ENCODE assay signal across 14 mouse cellular contexts in genomic region chr16:18413032-18413816, GRCm38 (mm10). TPM values are rescaled to one million over a fixed set of nuclear protein-coding genes. Genes with fewer than 3 reads are reported as not detected.
A peak's percentile ranks its signal among the peaks of the same experiment; 100 is the strongest.
DNase-seq lines count a peak whose midpoint lies in the region; ATAC-seq lines count a peak whose summit lies in the region.
"Had no signal": no experiment of that assay in that cellular context is flagged by ENCODE, and none has a peak within 500 bp of the region (broad histone marks: within the 10 kb centered on the region; RNA-seq: fewer than 3 reads in every experiment).

No protein-coding gene starts in this region.

- H3K4me3 ChIP-seq in kidney, embryonic 14.5 days (ENCODE audit: low read length): no peak overlapping the region
- H3K4me3 ChIP-seq in liver, embryonic 15.5 days (replicated peaks): no peak overlapping the region
- H3K4me3 ChIP-seq in midbrain, embryonic 14.5 days (replicated peaks; ENCODE audit: low read depth, low read length): no peak overlapping the region
- H3K4me3 ChIP-seq: embryonic facial prominence, embryonic 12.5 days; limb, embryonic 13.5 days had no signal

- H3K4me2 ChIP-seq in kidney, embryonic 14.5 days (replicated peaks; ENCODE audit: low read depth, low read length): no peak overlapping the region
- H3K4me2 ChIP-seq in liver, embryonic 15.5 days: no peak overlapping the region
- H3K4me2 ChIP-seq in midbrain, embryonic 14.5 days (ENCODE audit: low read length): no peak overlapping the region
- H3K4me2 ChIP-seq: embryonic facial prominence, embryonic 12.5 days; limb, embryonic 13.5 days had no signal

- H3K36me3 ChIP-seq in kidney, embryonic 14.5 days (ENCODE audit: control insufficient read depth, insufficient read depth, low read length): peaks cover 27% of the 10 kb centered on the region; the same call in 1 of the 2 replicates
- peaks cover 90% of the 10 kb centered on the region for H3K36me3 ChIP-seq in liver, embryonic 15.5 days (replicated peaks)
- H3K36me3 ChIP-seq in midbrain, embryonic 14.5 days (ENCODE audit: control insufficient read depth, insufficient read depth, low read length): peaks cover 37% of the 10 kb centered on the region

- H3K9me3 ChIP-seq in kidney, embryonic 14.5 days (ENCODE audit: control insufficient read depth, low read length): no peaks in the 10 kb centered on the region
- H3K9me3 ChIP-seq in liver, embryonic 15.5 days (replicated peaks): no peaks in the 10 kb centered on the region
- H3K9me3 ChIP-seq in midbrain, embryonic 14.5 days (ENCODE audit: control insufficient read depth, low read length): no peaks in the 10 kb centered on the region
- H3K9me3 ChIP-seq: limb, embryonic 13.5 days had no signal

- WGBS in kidney, embryonic 14.5 days: 87% methylated on average over 7 of the region's 7 CpGs
- 65% methylated on average over 7 of the region's 7 CpGs for WGBS in liver, embryonic 15.5 days (ENCODE audit: insufficient replicate concordance)
- 89% methylated on average over 7 of the region's 7 CpGs for WGBS in midbrain, embryonic 14.5 days

- H3K27me3 ChIP-seq in kidney, embryonic 14.5 days (ENCODE audit: control insufficient read depth, insufficient read depth, low read length): no peaks in the 10 kb centered on the region
- H3K27me3 ChIP-seq in liver, embryonic 15.5 days: no peaks in the 10 kb centered on the region
- no peaks in the 10 kb centered on the region for H3K27me3 ChIP-seq in midbrain, embryonic 14.5 days (ENCODE audit: control insufficient read depth, insufficient read depth, low read length)
- H3K27me3 ChIP-seq: embryonic facial prominence, embryonic 12.5 days; limb, embryonic 13.5 days had no signal

- no peak overlapping the region for H3K9ac ChIP-seq in kidney, embryonic 14.5 days (ENCODE audit: low read depth, low read length)
- no peak overlapping the region for H3K9ac ChIP-seq in liver, embryonic 15.5 days
- no peak overlapping the region for H3K9ac ChIP-seq in midbrain, embryonic 14.5 days (replicated peaks; ENCODE audit: low read length)
- H3K9ac ChIP-seq: embryonic facial prominence, embryonic 12.5 days; limb, embryonic 13.5 days had no signal

- peak; percentile 15 for DNase-seq in kidney, postnatal 10 days
- DNase-seq in urinary bladder, postnatal 10 days (ENCODE audit: low spot score): peak; percentile 5
- no peak for DNase-seq in urinary bladder, adult 18-20 months (ENCODE audit: low spot score in 2 of 2)
- no peak for DNase-seq in midbrain, embryonic 14.5 days
- DNase-seq in right cerebral cortex, postnatal 4 days: no peak
- DNase-seq in right cerebral cortex, postnatal 36 days (ENCODE audit: low spot score in 2 of 2): no peak
- DNase-seq: cerebellum, adult 9-11 months; gastrocnemius, postnatal 36 days; heart, postnatal 10 days had no signal

- no peak overlapping the region for H3K27ac ChIP-seq in kidney, embryonic 14.5 days (ENCODE audit: low read depth, low read length)
- peak overlapping the region; percentile 49 for H3K27ac ChIP-seq in liver, embryonic 15.5 days (replicated peaks)
- no peak overlapping the region for H3K27ac ChIP-seq in midbrain, embryonic 14.5 days (replicated peaks; ENCODE audit: low read depth, low read length)
- H3K27ac ChIP-seq: embryonic facial prominence, embryonic 12.5 days; limb, embryonic 13.5 days had no signal

- H3K4me1 ChIP-seq in kidney, embryonic 14.5 days (ENCODE audit: control insufficient read depth, insufficient read depth, low read length): peaks cover 29% of the 10 kb centered on the region; the same call in 1 of the 2 replicates
- peaks cover 43% of the 10 kb centered on the region for H3K4me1 ChIP-seq in liver, embryonic 15.5 days (replicated peaks)
- peaks cover 10% of the 10 kb centered on the region; the same call in 1 of the 2 replicates for H3K4me1 ChIP-seq in midbrain, embryonic 14.5 days (ENCODE audit: control insufficient read depth, insufficient read depth, low read length)

- no peak for ATAC-seq in kidney, embryonic 14.5 days (ENCODE audit: low FRiP score, low TSS enrichment)
- no peak for ATAC-seq in liver, embryonic 15.5 days (ENCODE audit: insufficient read depth)
- no peak for ATAC-seq in midbrain, embryonic 14.5 days (ENCODE audit: low FRiP score, low TSS enrichment)
- ATAC-seq: forebrain, embryonic 14.5 days had no signal

RNA-seq across cellular contexts. Expression of gene Txnrd2, which starts 13.0 kb away (rescaled TPM):
- polyA plus RNA-seq in kidney, embryonic 14.5 days (2014; fragmentation: Nextera tagmentation; extraction: Ambion mirVana): 21.9 and 23.6 TPM in 2 replicates
- 101 and 114 TPM in 2 replicates for polyA plus RNA-seq in liver, embryonic 15.5 days (2015; fragmentation: Nextera tagmentation; extraction: Ambion mirVana)
- 24.9 and 28.7 TPM in 2 replicates for polyA plus RNA-seq in midbrain, embryonic 14.5 days (2014; fragmentation: Nextera tagmentation; extraction: Ambion mirVana)

RNA-seq across cellular contexts. Expression of gene Comt, which starts 13.4 kb away (rescaled TPM):
- polyA plus RNA-seq in kidney, embryonic 14.5 days (2014; fragmentation: Nextera tagmentation; extraction: Ambion mirVana): 78.7 and 89.0 TPM in 2 replicates
- polyA plus RNA-seq in liver, embryonic 15.5 days (2015; fragmentation: Nextera tagmentation; extraction: Ambion mirVana): 87.6 and 94.1 TPM in 2 replicates
- 79.9 and 81.3 TPM in 2 replicates for polyA plus RNA-seq in midbrain, embryonic 14.5 days (2014; fragmentation: Nextera tagmentation; extraction: Ambion mirVana)

Comparison
In these comparisons a context has a peak if more than half of its experiments do, and no peak if none do; other contexts are left out.
1. DNase-seq: peak in kidney, postnatal 10 days (single experiment) and urinary bladder, postnatal 10 days (single experiment); none in urinary bladder, adult 18-20 months (0 of 2), midbrain, embryonic 14.5 days (single experiment), right cerebral cortex, postnatal 4 days (single experiment) and right cerebral cortex, postnatal 36 days (0 of 2).